Mouse (Mus musculus) bone marrow, adult 2 months (tissue): ENCODE measurements around the gene Hmmr. TPM values are rescaled to one million over a fixed set of nuclear protein-coding genes. Genes with fewer than 3 reads are reported as not detected.
"Not testable (repeated sequence)": the region's sequence is repeated elsewhere in the genome, so short reads cannot be mapped to it uniquely, and the experiment has no call there.

ENCODE experiments used
- H3K27ac ChIP-seq: fragments of 200-500 bp; 2 replicates; pipeline ENCODE4 v1.5.1; 2012; ENCODE audit warnings: low read depth, mild to moderate bottlenecking, control low read depth, inconsistent platforms, low read length; ENCODE audit not compliant: control insufficient read depth, poor library complexity, insufficient read depth
- H3K4me1 ChIP-seq: fragments of 200-500 bp; 2 replicates; pipeline ENCODE4 v1.6.1; 2011; ENCODE audit warnings: low read length; ENCODE audit not compliant: control insufficient read depth, insufficient read depth
- H3K4me3 ChIP-seq: fragments of 200-500 bp; replicated peaks from 2 replicates; pipeline ENCODE3; 2011; ENCODE audit warnings: mild to moderate bottlenecking, low read depth, low read length, control low read depth; ENCODE audit not compliant: control insufficient read depth
- CTCF ChIP-seq: fragments of 200-500 bp; IDR thresholded peaks from 2 replicates; pipeline ENCODE4 v1.5.1; 2011; ENCODE audit warnings: low read length, control low read depth; ENCODE audit not compliant: control insufficient read depth, insufficient read depth
- POLR2A ChIP-seq: fragments of 200-500 bp; IDR thresholded peaks from 2 replicates; pipeline ENCODE4 v1.6.1; 2011; ENCODE audit warnings: low read depth, mild to moderate bottlenecking, control low read depth, low read length, borderline replicate concordance; ENCODE audit not compliant: control insufficient read depth
- WGBS: fragments of 180-500 bp; shearing (Covaris S2); methylation state at CpG from one replicate; pipeline ENCODE4 v1.1.7; 2018; 5-methylcytosine and 5-hydroxymethylcytosine counted together
- polyA plus RNA-seq: library from polyadenylated mRNA; stranded (reverse); fragments of >200 nt; gene quantifications from 2 replicates; pipeline ENCODE4 v1.2.4, GENCODE M21; 2011; ENCODE audit warnings: low replicate concordance; ENCODE audit not compliant: missing spikeins, insufficient read depth, insufficient read length

Gene Hmmr
- polyA plus RNA-seq, 1 experiment, result 23.2 TPM

GRCm38 (mm10) chr11:40718324-40718723 is 14.9 kb downstream of the Hmmr start:
- Histone ChIP-seq H3K4me3 (no peak overlapping the region), H3K27ac (no peak overlapping the region), H3K4me1 (no peaks in the 10 kb centered on the region)
- TF ChIP-seq POLR2A (no peak), CTCF (no peak)

DNA sequence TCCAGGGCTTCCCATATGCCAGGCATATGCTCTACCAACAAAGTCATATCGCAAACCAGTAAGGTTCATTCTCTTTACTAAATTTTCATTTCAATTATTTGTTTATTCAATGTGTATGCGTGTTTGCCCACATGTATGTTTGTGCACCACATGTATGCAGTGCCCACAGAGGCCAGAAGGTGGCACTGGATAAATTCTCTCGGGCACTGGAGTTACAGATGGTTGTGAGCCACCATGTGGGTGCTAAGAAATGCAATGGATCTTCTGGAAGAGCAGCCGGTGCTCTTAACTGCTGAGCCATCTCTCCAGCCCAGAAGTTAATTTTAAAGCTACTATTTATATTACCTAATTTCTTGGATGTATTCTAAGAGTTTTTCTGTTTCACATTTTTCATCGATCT is 17.7 kb downstream of the Hmmr start:
- TF ChIP-seq CTCF (no peak), POLR2A (no peak)
- H3K4me3 ChIP-seq, result no peak overlapping the region
- WGBS, result 94% methylated on average over 5 of the region's 5 CpGs
- no peaks in the 10 kb centered on the region for H3K4me1 ChIP-seq
- H3K27ac ChIP-seq, result no peak overlapping the region

GRCm38 (mm10) chr11:40713858-40714257 is 19.4 kb downstream of the Hmmr start:
- no peak for TF ChIP-seq CTCF
- TF ChIP-seq POLR2A, result no peak
- 48% methylated on average over 8 of the region's 8 CpGs for WGBS

DNA sequence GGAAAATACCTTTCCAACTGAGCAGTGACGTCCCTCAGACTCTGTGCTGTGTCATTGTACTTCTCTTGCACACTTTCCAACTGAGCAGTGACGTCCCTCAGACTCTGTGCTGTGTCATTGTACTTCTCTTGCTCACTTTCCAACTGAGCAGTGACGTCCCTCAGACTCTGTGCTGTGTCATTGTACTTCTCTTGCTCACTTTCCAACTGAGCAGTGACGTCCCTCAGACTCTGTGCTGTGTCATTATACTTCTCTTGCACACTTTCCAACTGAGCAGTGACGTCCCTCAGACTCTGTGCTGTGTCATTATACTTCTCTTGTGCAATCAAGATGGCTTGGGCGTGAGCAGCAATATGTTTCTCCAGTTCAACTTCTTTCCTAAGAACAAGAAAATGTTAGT is 23.3 kb downstream of the Hmmr start:
- WGBS, result 51% methylated on average over 6 of the region's 6 CpGs
- H3K27ac ChIP-seq, H3K4me1 ChIP-seq: not testable (repeated sequence)

More at GRCm38 (mm10) chr11:40713858-40714257, 19.4 kb downstream of the Hmmr start:
- Histone ChIP-seq H3K4me1 (no peaks in the 10 kb centered on the region), H3K27ac (no peak overlapping the region), H3K4me3 (no peak overlapping the region)

DNA sequence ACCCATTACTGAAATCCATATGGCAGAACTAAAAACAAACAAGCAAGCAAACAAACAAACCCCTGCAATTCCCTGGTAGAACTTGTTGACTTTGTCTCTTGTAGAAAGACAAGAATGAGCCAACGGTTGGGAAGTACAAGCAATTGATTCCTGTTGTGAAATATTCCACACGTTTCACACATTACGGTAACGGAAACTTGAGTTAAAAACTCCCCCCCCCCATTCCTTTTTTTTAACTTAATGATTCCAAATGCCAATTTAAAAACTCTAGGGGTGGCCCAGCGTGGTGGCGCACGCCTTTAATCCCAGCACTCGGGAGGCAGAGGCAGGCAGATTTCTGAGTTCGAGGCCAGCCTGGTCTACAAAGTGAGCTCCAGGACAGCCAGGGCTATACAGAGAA is 38.1 kb downstream of the Hmmr start, which contains the start of gene Mat2b:
Gene Mat2b, minus strand, starts transcription at position 101 of the 400 bp plus-strand sequence.
- H3K4me3 ChIP-seq, result peak within 1 kb of the TSS; percentile 73
- peak within 1 kb of the TSS; percentile 85 for H3K27ac ChIP-seq
- H3K4me1 ChIP-seq, result peaks cover 6% of the 10 kb centered on the region
- 58% methylated on average over 9 of the region's 9 CpGs for WGBS
- TF ChIP-seq POLR2A (no peak), CTCF (no peak)

More for the DNA sequence above, 23.3 kb downstream of the Hmmr start:
- not testable (repeated sequence) for H3K4me3 ChIP-seq

DNA sequence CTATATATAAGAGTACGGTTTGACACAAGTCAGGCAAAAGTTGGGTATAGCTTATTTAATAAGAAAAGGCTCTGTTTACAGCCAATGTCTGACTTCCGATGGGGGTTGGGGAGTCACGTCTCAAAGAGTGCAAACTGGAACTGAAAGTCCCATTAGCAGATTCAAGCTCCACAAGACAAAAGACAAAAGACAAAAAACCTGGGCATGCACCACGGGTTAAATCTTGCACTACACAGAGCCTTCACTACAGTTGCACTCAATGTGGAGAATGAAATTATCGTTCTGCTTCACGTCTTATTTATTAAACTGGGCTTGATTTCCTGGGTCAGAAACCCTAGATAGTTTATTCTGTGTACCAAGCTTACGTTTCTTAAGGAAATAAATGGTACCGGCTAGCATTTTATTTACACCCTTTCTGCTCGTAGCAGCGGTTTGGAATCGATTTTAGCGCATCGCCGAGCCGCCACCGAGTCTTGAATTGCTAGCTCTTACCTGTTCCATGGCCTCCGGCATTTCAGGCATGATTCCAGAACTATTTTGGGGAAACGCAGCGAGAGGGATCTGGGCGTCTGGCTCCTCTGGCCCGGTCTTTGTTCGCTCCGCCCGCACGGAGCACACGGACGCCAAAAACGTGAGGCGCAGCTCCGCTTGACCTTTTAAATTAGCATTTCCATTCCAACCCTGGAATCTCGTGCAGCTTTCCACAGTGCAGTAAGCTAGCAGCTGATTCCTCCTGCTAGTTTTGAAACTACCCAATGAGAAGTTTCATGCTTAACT is 38.7 kb downstream of the Hmmr start:
- Histone ChIP-seq H3K4me1 (peaks cover 8% of the 10 kb centered on the region), H3K4me3 (peak overlapping the region; percentile 73), H3K27ac (peak overlapping the region; percentile 85)
- TF ChIP-seq POLR2A, result peak; percentile 25; the same call in 1 of the 2 replicates
- no peak for TF ChIP-seq CTCF
- WGBS, result under 1% methylated on average over 31 of the region's 31 CpGs

DNA sequence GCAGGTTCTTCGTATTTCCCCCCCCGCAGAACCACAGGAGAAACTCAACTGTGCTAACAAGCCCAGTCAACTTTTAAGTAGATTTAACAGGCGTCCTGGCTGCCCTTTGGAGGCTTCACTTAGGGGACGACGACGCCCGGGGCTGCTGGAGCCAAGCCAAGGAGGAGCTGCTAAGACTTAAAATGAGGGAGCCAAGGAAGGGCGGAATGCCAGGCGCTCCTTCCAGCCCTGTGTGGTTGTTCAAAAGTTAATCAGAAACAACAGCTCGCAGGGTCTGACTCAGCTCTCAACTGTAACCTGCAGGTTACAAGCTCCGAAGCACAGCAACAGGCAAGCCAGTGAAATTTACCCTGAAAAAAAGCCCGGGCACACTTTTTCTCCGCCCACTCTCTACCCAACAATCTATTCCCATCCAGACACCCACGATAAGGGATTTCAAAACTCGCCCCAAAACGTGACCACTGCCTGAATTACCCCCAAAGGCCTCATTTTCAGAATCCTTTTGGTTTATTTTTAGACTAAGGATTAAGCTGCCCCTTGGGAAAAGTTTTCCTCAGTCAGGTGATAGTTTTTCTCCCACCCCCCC is 39.8 kb downstream of the Hmmr start:
- TF ChIP-seq POLR2A (no peak), CTCF (no peak)
- Histone ChIP-seq H3K27ac (peak overlapping the region; percentile 92), H3K4me3 (peak overlapping the region; percentile 54), H3K4me1 (peaks cover 8% of the 10 kb centered on the region)
- WGBS, result under 1% methylated on average over 16 of the region's 16 CpGs

GRCm38 (mm10) chr11:40692511-40693365 is 40.5 kb downstream of the Hmmr start:
- TF ChIP-seq POLR2A, result peak; percentile 75
- no peak for TF ChIP-seq CTCF

More at GRCm38 (mm10) chr11:40692511-40693365, 40.5 kb downstream of the Hmmr start:
- Histone ChIP-seq H3K4me3 (peak overlapping the region; percentile 94), H3K27ac (peak overlapping the region; percentile 92), H3K4me1 (peaks cover 8% of the 10 kb centered on the region)
- WGBS, result under 1% methylated on average over 36 of the region's 36 CpGs
